Mouse (Mus musculus): ENCODE measurements around the gene Scn11a.

GRCm38 (mm10) chr9:119792505-119792904 is 32.8 kb downstream of the Scn11a start:
- TF ChIP-seq TAL1 (conservative IDR thresholded peaks at IDR 0.05; ENCODE audit: low read depth, low read length) (no peak), CTCF (IDR thresholded peaks at IDR 0.05; ENCODE audit: low read depth, low read length) (no peak), POLR2AphosphoS5 (IDR thresholded peaks at IDR 0.05; ENCODE audit: insufficient replicate concordance, low read depth, low read length) (no peak), GATA2 (IDR thresholded peaks at IDR 0.05; ENCODE audit: borderline replicate concordance, low read depth, low read length) (no peak), GATA1 (IDR thresholded peaks at IDR 0.05; ENCODE audit: borderline replicate concordance, low read length) (no peak)
